Mouse (Mus musculus) embryonic fibroblast, embryonic 13.5 days (primary cell): ENCODE measurements around the gene F2r. TPM values are rescaled to one million over a fixed set of nuclear protein-coding genes. Genes with fewer than 3 reads are reported as not detected.

Source experiments
- H3K27ac ChIP-seq: 2 replicates; pipeline ENCODE4 v1.5.1; 2012; ENCODE audit warnings: low read length, control low read depth, inconsistent platforms; ENCODE audit not compliant: insufficient read depth
- H3K4me1 ChIP-seq: 2 replicates; pipeline ENCODE4 v1.6.1; 2011; ENCODE audit warnings: low read length; ENCODE audit not compliant: control insufficient read depth, insufficient read depth
- H3K4me3 ChIP-seq: 2 replicates; pipeline ENCODE4 v1.5.1; 2011; ENCODE audit warnings: mild to moderate bottlenecking, control low read depth, low read length; ENCODE audit not compliant: insufficient read depth
- CTCF ChIP-seq: IDR thresholded peaks from 2 replicates; pipeline ENCODE4 v1.5.1; 2011; ENCODE audit warnings: mild to moderate bottlenecking, control low read depth, low read length, moderate library complexity, borderline replicate concordance; ENCODE audit not compliant: insufficient read depth
- POLR2A ChIP-seq: IDR thresholded peaks from 2 replicates; pipeline ENCODE4 v1.6.1; 2011; ENCODE audit warnings: low read depth, mild to moderate bottlenecking, control low read depth, low read length, moderate library complexity
- polyA plus RNA-seq: library from polyadenylated mRNA; stranded (reverse); fragments of >200 nt; gene quantifications from 2 replicates; pipeline ENCODE4 v1.2.4, GENCODE M21; 2011; ENCODE audit warnings: low read depth; ENCODE audit not compliant: missing spikeins, insufficient read length

F2r gene
- polyA plus RNA-seq, 1 experiment: 268 TPM

DNA sequence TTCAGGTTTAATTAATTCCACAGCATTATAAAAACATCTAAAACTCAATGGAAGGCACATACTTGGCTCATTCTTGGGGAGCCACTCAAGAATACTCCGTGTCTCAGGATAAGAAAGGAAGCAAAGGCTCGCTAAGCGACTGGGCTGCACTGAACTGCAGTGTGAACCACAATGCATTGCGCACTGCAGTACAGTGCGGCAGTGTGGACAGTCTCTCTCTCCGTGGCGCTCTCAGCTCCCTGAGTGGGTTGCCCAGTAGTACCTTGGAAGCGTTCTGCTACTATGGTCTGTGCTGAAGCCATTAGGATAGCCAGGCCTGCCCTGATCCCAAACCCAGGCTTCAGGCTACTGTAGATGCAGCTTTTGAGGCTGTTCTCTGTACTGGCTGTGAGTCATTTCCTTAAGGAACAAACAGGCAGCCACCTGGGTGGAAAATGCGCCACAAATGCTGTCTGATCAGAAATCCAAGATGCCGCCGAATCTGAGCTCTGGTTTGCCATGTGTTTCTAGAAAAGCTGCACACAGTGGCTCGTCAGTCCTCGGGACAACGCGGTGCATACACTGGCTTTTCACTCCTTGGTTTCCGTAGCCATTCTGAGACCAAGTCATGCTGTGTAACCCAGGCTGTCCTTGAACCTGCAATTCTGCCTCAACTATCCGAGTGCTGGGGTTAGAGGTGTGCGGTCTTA lies 19.9 kb downstream of the F2r start:
- no peak for TF ChIP-seq POLR2A
- no peak for TF ChIP-seq CTCF
- H3K4me1 ChIP-seq: peaks cover 4% of the 10 kb centered on the region; the same call in 1 of the 2 replicates
- H3K27ac ChIP-seq: no peak overlapping the region
- H3K4me3 ChIP-seq: no peak overlapping the region

DNA sequence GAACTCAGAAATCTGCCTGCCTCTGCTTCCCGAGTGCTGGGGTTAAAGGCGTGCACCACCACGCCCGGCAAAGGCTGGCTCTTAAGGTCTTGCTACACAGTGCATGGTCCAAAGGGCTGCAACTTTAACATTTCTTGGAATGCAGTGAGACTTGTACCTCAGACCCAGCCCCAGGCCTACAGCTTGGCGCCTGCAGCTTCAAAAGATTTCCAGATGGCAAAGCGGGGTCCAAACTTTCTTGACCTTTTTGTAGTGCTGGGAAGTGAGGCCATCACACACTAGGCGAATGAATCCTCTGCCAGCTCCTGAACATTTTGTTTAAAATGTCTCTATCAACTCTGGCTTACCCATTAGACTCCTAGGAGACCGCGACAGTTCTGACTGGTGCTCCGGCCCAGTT lies 20.7 kb downstream of the F2r start:
- peaks cover 4% of the 10 kb centered on the region; the same call in 1 of the 2 replicates for H3K4me1 ChIP-seq
- TF ChIP-seq CTCF: no peak
- TF ChIP-seq POLR2A: no peak
- no peak overlapping the region for H3K4me3 ChIP-seq
- no peak overlapping the region for H3K27ac ChIP-seq

DNA sequence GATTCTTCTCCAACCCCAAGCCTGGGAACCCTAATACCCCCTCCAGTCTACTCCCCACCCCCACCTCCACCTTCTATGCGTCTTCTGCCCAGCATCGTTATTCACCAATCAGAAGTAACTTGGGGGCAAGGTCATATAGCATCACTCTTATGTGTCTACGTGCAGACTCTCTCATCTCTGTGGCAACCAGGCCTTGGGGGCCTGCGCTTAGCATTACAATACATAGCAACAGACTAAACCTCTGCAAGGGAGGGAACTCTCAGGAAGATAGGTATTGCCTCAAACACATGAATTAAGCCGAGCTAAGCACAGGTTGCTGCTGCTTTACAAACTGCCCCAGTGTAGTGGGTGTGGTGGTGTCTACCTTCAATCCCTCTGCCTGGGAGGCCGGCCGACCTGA lies 21.6 kb downstream of the F2r start:
- H3K4me1 ChIP-seq: peaks cover 4% of the 10 kb centered on the region; the same call in 1 of the 2 replicates
- H3K27ac ChIP-seq: no peak overlapping the region
- TF ChIP-seq CTCF: no peak
- H3K4me3 ChIP-seq: no peak overlapping the region

DNA sequence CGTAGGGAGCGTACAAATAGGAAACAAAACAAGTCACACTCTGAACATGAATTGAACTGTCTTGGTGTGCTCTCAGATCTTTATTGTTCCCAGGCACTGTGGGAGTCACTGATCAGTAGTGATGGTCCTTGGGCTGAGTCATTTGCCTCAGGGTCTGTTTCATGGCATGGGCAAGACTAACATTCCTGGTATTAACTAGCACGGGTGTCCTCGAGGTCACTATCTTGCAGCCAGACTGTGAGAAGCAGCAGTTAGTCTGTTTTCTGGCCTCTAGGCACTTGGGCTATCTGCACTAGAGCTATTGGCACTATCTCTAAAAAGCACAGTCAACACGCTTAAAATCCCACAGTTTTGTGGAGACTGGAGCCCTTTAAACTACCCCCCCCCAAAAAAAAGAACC lies 22.4 kb downstream of the F2r start:
- TF ChIP-seq POLR2A: no peak
- no peak for TF ChIP-seq CTCF
- H3K4me3 ChIP-seq: no peak overlapping the region
- no peak overlapping the region for H3K27ac ChIP-seq
- peaks cover 4% of the 10 kb centered on the region; the same call in 1 of the 2 replicates for H3K4me1 ChIP-seq

DNA sequence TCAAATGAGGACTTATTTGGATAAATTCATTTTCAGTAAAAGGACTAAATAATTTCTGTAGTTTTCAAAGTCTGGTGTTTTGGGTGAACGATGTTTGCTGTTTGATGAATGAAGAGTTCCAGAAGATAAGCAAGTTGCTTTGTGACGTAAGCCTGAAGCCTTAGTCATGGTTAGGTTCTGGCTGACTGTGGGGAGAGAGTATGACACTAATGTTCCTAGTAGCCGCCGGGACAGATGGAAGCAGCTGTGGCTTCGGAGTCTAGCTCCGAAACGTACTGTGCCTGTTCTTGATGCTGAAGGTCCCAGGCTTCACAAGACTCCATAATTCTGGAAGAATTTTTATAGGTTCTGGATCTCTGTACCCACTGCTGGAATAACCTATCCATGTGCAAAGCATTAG lies 22.9 kb downstream of the F2r start:
- H3K4me1 ChIP-seq: peaks cover 4% of the 10 kb centered on the region; the same call in 1 of the 2 replicates
- TF ChIP-seq POLR2A: no peak
- no peak for TF ChIP-seq CTCF
- H3K27ac ChIP-seq: no peak overlapping the region
- no peak overlapping the region for H3K4me3 ChIP-seq

DNA sequence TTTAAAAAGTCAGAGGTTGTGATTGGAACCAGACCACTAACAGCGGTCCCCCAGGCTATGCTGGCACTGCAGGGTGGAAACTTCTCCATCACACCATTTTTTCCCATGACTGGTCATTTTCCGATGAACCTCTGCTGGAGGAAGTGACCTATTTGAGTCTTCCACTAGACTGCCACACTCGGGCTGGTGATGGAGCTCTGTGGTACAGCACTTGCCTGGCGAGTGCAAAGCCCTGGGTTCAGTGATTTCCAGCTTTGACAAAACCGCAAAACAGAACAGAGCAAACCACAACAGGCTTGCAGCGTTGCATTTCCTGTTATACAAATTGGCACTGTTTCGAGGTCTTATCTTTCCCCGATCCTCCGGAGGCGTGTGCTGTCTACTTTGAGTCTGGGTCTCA lies 25.4 kb downstream of the F2r start:
- TF ChIP-seq CTCF (no peak), POLR2A (no peak)
- peaks cover 4% of the 10 kb centered on the region; the same call in 1 of the 2 replicates for H3K4me1 ChIP-seq
- no peak overlapping the region for H3K27ac ChIP-seq
- no peak overlapping the region for H3K4me3 ChIP-seq

DNA sequence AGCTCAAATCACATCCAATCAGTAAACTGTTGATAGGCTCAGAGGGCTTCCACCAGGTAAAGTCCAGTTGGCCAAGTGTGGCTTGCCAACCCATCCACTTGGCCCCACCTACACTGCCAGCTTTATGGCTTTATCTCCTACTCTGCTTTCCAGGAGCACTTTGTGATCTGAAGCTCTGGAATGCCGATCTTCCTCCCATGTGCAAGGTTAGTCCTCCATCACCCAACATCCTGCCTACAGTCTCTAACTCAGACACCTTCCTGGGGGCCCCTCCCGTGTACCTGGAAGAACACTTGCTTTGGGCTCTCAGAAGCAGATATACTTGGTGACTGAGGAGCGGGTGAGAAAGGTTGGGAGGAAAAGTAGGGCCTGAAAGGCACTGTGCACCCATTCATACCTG lies 26.7 kb downstream of the F2r start:
- Histone ChIP-seq H3K4me1 (peaks cover 4% of the 10 kb centered on the region; the same call in 1 of the 2 replicates), H3K4me3 (no peak overlapping the region), H3K27ac (no peak overlapping the region)
- TF ChIP-seq POLR2A: no peak
- no peak for TF ChIP-seq CTCF

DNA sequence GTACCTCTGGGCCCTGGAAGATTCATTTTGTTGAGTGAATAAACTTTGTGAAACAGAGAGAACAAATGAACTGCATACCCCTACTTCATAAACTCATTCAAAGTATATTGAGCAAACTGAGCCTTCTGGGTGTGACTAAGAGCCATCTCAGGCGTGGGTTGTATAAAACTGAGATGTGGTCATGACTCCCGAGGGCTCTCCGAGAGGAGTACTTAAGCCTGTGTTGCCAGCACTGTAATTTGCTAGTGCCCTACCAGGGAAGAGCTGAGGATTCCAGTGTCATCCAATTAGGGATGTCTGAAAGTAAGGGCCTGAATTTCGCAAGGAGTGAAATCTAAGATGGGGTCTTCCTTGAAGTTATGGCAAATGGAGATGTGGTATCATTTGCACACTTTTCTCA lies 30.7 kb downstream of the F2r start:
- peaks cover 6% of the 10 kb centered on the region; the same call in 1 of the 2 replicates for H3K4me1 ChIP-seq
- TF ChIP-seq CTCF: no peak
- no peak for TF ChIP-seq POLR2A
- no peak overlapping the region for H3K4me3 ChIP-seq
- H3K27ac ChIP-seq: no peak overlapping the region

DNA sequence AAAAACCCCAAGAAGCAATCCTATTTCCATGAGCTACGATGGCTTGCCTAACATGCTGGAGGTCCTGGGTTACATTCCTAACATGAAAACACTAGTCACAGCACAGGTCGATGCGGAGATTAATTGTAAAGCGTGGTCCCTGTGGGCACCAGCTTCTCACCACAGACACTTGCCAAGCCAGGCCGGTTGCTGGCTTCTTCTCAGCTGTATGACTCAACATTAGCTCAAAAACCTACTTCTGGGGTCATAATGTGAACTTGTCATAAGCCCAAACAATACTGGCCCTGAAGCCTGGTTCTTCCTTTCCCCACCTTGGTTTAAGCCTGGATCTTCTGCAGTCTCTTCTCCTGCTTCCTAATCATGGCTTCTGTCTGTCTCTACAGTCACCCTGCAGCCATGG lies 33.4 kb downstream of the F2r start:
- TF ChIP-seq POLR2A: no peak
- Histone ChIP-seq H3K4me3 (no peak overlapping the region), H3K27ac (no peak overlapping the region), H3K4me1 (peaks cover 6% of the 10 kb centered on the region; the same call in 1 of the 2 replicates)

DNA sequence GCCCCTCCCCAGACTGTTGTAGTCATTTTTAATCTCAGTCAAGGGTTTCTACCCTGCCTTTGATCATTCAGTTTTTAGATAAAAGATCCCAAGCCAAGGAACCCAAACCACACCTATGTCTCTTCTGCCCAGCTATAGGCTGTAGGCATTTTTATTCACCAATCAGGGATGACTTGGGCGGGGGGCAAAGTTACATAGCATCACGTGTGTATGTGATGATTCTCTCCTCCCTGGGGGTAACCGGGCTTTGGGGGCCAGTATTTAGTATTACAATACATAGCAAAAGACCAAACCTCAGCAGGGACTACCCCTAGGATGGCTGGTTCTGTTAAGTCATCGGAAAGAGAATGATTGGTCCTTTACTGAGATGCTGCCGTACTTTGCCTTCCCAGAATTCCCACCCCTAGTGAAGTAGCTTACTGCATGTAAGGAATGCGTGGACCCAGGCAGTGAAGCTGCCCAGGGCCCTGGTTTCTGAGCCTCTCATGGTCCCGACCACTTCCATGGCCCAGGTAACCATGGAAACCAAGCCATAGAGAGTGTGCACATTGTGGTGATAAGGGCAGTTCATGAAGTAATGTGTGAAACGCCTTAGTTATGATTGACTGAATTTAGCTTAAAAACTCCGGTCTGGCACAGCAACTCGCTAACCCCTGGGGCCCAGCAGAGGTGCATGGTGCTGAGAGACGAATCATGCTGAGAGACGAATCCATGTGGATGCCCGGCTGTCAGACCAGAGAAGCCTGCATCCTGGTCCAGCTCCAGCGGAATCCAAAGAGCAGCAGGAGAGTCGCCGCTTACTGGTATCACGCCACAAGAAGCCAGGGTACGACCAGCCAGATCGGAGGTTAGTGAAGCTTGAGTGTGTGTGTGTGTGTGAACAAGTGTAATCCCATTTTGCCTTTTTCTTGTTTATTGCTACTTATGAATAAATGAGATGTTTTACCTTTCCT lies 34.8 kb downstream of the F2r start:
- H3K27ac ChIP-seq: no peak overlapping the region
- no peak overlapping the region for H3K4me3 ChIP-seq
- H3K4me1 ChIP-seq: peaks cover 6% of the 10 kb centered on the region; the same call in 1 of the 2 replicates
- no peak for TF ChIP-seq POLR2A
- TF ChIP-seq CTCF: no peak
